Mouse (Mus musculus): ENCODE measurements around the gene Rbms3. TPM values are rescaled to one million over a fixed set of nuclear protein-coding genes. Genes with fewer than 3 reads are reported as not detected.

Gene Rbms3
- polyA plus RNA-seq, 1 experiment from 2014 or later: 23.5 TPM

GRCm38 (mm10) chr9:117435856-117436255, 193.9 kb downstream of the Rbms3 start:
- Histone ChIP-seq H3K4me2 (no peak overlapping the region), H3K9ac (ENCODE audit: low read depth, low read length) (no peak overlapping the region), H3K27ac (ENCODE audit: low read depth, low read length) (no peak overlapping the region), H3K4me1 (replicated peaks; ENCODE audit: control insufficient read depth, insufficient read depth, low read length) (no peaks in the 10 kb centered on the region), H3K9me3 (ENCODE audit: control insufficient read depth, low read length) (no peaks in the 10 kb centered on the region), H3K27me3 (replicated peaks; ENCODE audit: control insufficient read depth, insufficient read depth, low read length) (no peaks in the 10 kb centered on the region), H3K4me3 (ENCODE audit: low read depth, low read length) (no peak overlapping the region), H3K36me3 (ENCODE audit: control insufficient read depth, insufficient read depth, low read length) (no peaks in the 10 kb centered on the region)
- WGBS: 74% methylated on average over 2 of the region's 2 CpGs
- DNase-seq (ENCODE audit: low spot score) (no peak), ATAC-seq (replicated peaks; ENCODE audit: low FRiP score) (no peak)

GRCm38 (mm10) chr9:117430670-117431069, 199.0 kb downstream of the Rbms3 start:
- Histone ChIP-seq H3K36me3 (ENCODE audit: control insufficient read depth, insufficient read depth, low read length) (no peaks in the 10 kb centered on the region), H3K4me3 (ENCODE audit: low read depth, low read length) (no peak overlapping the region), H3K9me3 (ENCODE audit: control insufficient read depth, low read length) (no peaks in the 10 kb centered on the region), H3K4me2 (no peak overlapping the region), H3K4me1 (replicated peaks; ENCODE audit: control insufficient read depth, insufficient read depth, low read length) (no peaks in the 10 kb centered on the region), H3K27me3 (replicated peaks; ENCODE audit: control insufficient read depth, insufficient read depth, low read length) (no peaks in the 10 kb centered on the region), H3K27ac (ENCODE audit: low read depth, low read length) (no peak overlapping the region), H3K9ac (ENCODE audit: low read depth, low read length) (no peak overlapping the region)
- DNase-seq (ENCODE audit: low spot score) (no peak), ATAC-seq (replicated peaks; ENCODE audit: low FRiP score) (no peak)
- 98% methylated on average over 2 of the region's 2 CpGs for WGBS

- Histone ChIP-seq H3K36me3 (ENCODE audit: control insufficient read depth, insufficient read depth, low read length) (no peaks in the 10 kb centered on the region), H3K27ac (ENCODE audit: low read depth, low read length) (no peak overlapping the region), H3K4me2 (no peak overlapping the region), H3K27me3 (replicated peaks; ENCODE audit: control insufficient read depth, insufficient read depth, low read length) (no peaks in the 10 kb centered on the region), H3K4me1 (replicated peaks; ENCODE audit: control insufficient read depth, insufficient read depth, low read length) (no peaks in the 10 kb centered on the region), H3K4me3 (ENCODE audit: low read depth, low read length) (no peak overlapping the region), H3K9me3 (ENCODE audit: control insufficient read depth, low read length) (no peaks in the 10 kb centered on the region), H3K9ac (ENCODE audit: low read depth, low read length) (no peak overlapping the region)
- ATAC-seq (replicated peaks; ENCODE audit: low FRiP score): no peak
- 83% methylated on average over 7 of the region's 7 CpGs for WGBS
- no peak for DNase-seq (ENCODE audit: low spot score)
These were observed 200.3 kb downstream of the Rbms3 start for GRCm38 (mm10) chr9:117429217-117430105.

- Histone ChIP-seq H3K9me3 (ENCODE audit: control insufficient read depth, low read length) (no peaks in the 10 kb centered on the region), H3K4me3 (ENCODE audit: low read depth, low read length) (no peak overlapping the region), H3K27ac (ENCODE audit: low read depth, low read length) (no peak overlapping the region), H3K36me3 (ENCODE audit: control insufficient read depth, insufficient read depth, low read length) (no peaks in the 10 kb centered on the region), H3K27me3 (replicated peaks; ENCODE audit: control insufficient read depth, insufficient read depth, low read length) (no peaks in the 10 kb centered on the region), H3K4me2 (no peak overlapping the region), H3K9ac (ENCODE audit: low read depth, low read length) (no peak overlapping the region), H3K4me1 (replicated peaks; ENCODE audit: control insufficient read depth, insufficient read depth, low read length) (no peaks in the 10 kb centered on the region)
- 83% methylated on average over 5 of the region's 5 CpGs for WGBS
- ATAC-seq (replicated peaks; ENCODE audit: low FRiP score) (no peak), DNase-seq (ENCODE audit: low spot score) (no peak)
These were observed 206.5 kb downstream of the Rbms3 start for GRCm38 (mm10) chr9:117423259-117423658.

- Histone ChIP-seq H3K36me3 (ENCODE audit: control insufficient read depth, insufficient read depth, low read length) (no peaks in the 10 kb centered on the region), H3K9me3 (ENCODE audit: control insufficient read depth, low read length) (no peaks in the 10 kb centered on the region), H3K27me3 (replicated peaks; ENCODE audit: control insufficient read depth, insufficient read depth, low read length) (no peaks in the 10 kb centered on the region), H3K4me1 (replicated peaks; ENCODE audit: control insufficient read depth, insufficient read depth, low read length) (no peaks in the 10 kb centered on the region), H3K9ac (ENCODE audit: low read depth, low read length) (no peak overlapping the region), H3K27ac (ENCODE audit: low read depth, low read length) (no peak overlapping the region), H3K4me2 (no peak overlapping the region), H3K4me3 (ENCODE audit: low read depth, low read length) (no peak overlapping the region)
- DNase-seq (ENCODE audit: low spot score): no peak
- WGBS: 84% methylated on average over 8 of the region's 8 CpGs
- no peak for ATAC-seq (replicated peaks; ENCODE audit: low FRiP score)
These were observed 209.7 kb downstream of the Rbms3 start for GRCm38 (mm10) chr9:117419874-117420485.

- ATAC-seq (replicated peaks; ENCODE audit: low FRiP score) (no peak), DNase-seq (ENCODE audit: low spot score) (no peak)
- Histone ChIP-seq H3K27me3 (replicated peaks; ENCODE audit: control insufficient read depth, insufficient read depth, low read length) (no peaks in the 10 kb centered on the region), H3K9ac (ENCODE audit: low read depth, low read length) (no peak overlapping the region), H3K4me3 (ENCODE audit: low read depth, low read length) (no peak overlapping the region), H3K4me2 (no peak overlapping the region), H3K9me3 (ENCODE audit: control insufficient read depth, low read length) (no peaks in the 10 kb centered on the region), H3K27ac (ENCODE audit: low read depth, low read length) (no peak overlapping the region), H3K36me3 (ENCODE audit: control insufficient read depth, insufficient read depth, low read length) (no peaks in the 10 kb centered on the region), H3K4me1 (replicated peaks; ENCODE audit: control insufficient read depth, insufficient read depth, low read length) (no peaks in the 10 kb centered on the region)
- 56% methylated on average over 3 of the region's 3 CpGs for WGBS
These were observed 216.5 kb downstream of the Rbms3 start for GRCm38 (mm10) chr9:117413181-117413580.

GRCm38 (mm10) chr9:117412584-117412983, 217.1 kb downstream of the Rbms3 start:
- DNase-seq (ENCODE audit: low spot score) (no peak), ATAC-seq (replicated peaks; ENCODE audit: low FRiP score) (no peak)
- Histone ChIP-seq H3K4me1 (replicated peaks; ENCODE audit: control insufficient read depth, insufficient read depth, low read length) (no peaks in the 10 kb centered on the region), H3K4me3 (ENCODE audit: low read depth, low read length) (no peak overlapping the region), H3K9me3 (ENCODE audit: control insufficient read depth, low read length) (no peaks in the 10 kb centered on the region), H3K4me2 (no peak overlapping the region), H3K27ac (ENCODE audit: low read depth, low read length) (no peak overlapping the region), H3K36me3 (ENCODE audit: control insufficient read depth, insufficient read depth, low read length) (no peaks in the 10 kb centered on the region), H3K9ac (ENCODE audit: low read depth, low read length) (no peak overlapping the region), H3K27me3 (replicated peaks; ENCODE audit: control insufficient read depth, insufficient read depth, low read length) (no peaks in the 10 kb centered on the region)
- 67% methylated on average over 2 of the region's 2 CpGs for WGBS

- H3K36me3 ChIP-seq (ENCODE audit: control insufficient read depth, insufficient read depth, low read length): no peaks in the 10 kb centered on the region
- no peak overlapping the region for H3K27ac ChIP-seq (ENCODE audit: low read depth, low read length)
- no peak overlapping the region for H3K4me2 ChIP-seq
- no peaks in the 10 kb centered on the region for H3K27me3 ChIP-seq (replicated peaks; ENCODE audit: control insufficient read depth, insufficient read depth, low read length)
- DNase-seq (ENCODE audit: low spot score): no peak
- peaks cover 7% of the 10 kb centered on the region for H3K4me1 ChIP-seq (replicated peaks; ENCODE audit: control insufficient read depth, insufficient read depth, low read length)
- H3K9me3 ChIP-seq (ENCODE audit: control insufficient read depth, low read length): no peaks in the 10 kb centered on the region
- no peak overlapping the region for H3K9ac ChIP-seq (ENCODE audit: low read depth, low read length)
- no peak overlapping the region for H3K4me3 ChIP-seq (ENCODE audit: low read depth, low read length)
- 55% methylated on average over 4 of the region's 4 CpGs for WGBS
- ATAC-seq (replicated peaks; ENCODE audit: low FRiP score): no peak
These were observed 225.1 kb downstream of the Rbms3 start for GRCm38 (mm10) chr9:117404621-117405020.

GRCm38 (mm10) chr9:117400262-117400671, 229.4 kb downstream of the Rbms3 start:
- H3K4me1 ChIP-seq (replicated peaks; ENCODE audit: control insufficient read depth, insufficient read depth, low read length): peaks cover 8% of the 10 kb centered on the region
- no peak overlapping the region for H3K4me3 ChIP-seq (ENCODE audit: low read depth, low read length)
- H3K36me3 ChIP-seq (ENCODE audit: control insufficient read depth, insufficient read depth, low read length): no peaks in the 10 kb centered on the region
- no peak overlapping the region for H3K27ac ChIP-seq (ENCODE audit: low read depth, low read length)
- no peak overlapping the region for H3K4me2 ChIP-seq
- no peaks in the 10 kb centered on the region for H3K27me3 ChIP-seq (replicated peaks; ENCODE audit: control insufficient read depth, insufficient read depth, low read length)
- no peaks in the 10 kb centered on the region for H3K9me3 ChIP-seq (ENCODE audit: control insufficient read depth, low read length)
- H3K9ac ChIP-seq (ENCODE audit: low read depth, low read length): no peak overlapping the region
- peak; percentile 73 for ATAC-seq (replicated peaks; ENCODE audit: low FRiP score)
- DNase-seq (ENCODE audit: low spot score): no peak
- 18% methylated on average over 7 of the region's 7 CpGs for WGBS
